Mouse (Mus musculus) CH12F3 (cell line): Measurements from ENCODE around the gene Abcg4.

Source experiments
- in situ Hi-C: fragments of 300-500 bp; cut with MboI; formaldehyde crosslinking; loops from 2 replicates; pipeline ENCODE4 v1.14.3; 2020; ENCODE audit warnings: low sequenced_read_pairs

Gene Abcg4

DNA sequence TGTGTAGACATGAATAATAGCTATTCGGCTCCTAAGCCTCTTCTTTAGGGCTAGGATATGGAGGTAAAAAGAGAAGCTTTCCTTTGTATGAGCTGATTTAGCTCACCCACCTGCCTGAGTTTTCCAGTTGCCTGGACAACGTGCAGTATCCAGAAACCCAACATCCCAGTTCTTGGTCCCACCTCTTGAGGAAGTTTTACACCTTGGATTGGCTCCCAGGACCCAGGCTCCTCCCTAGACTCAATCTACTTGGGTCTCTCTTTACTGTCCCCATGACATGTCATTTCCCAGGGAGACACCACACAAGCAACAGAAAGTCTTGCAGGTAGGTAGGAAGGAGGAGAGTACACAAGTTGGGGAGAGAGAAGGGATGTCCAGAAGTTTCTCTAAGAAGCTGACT is 48.0 kb downstream of the Abcg4 start, which contains the start of gene Ccdc153:
Ccdc153 (plus strand) TSS at position 278 of the 400 bp plus-strand sequence.
- in situ Hi-C loops = no loop called here

- in situ Hi-C loops = no loop called here
Observed at GRCm38 (mm10) chr9:44239447-44239846, 49.0 kb downstream of the Abcg4 start.

DNA sequence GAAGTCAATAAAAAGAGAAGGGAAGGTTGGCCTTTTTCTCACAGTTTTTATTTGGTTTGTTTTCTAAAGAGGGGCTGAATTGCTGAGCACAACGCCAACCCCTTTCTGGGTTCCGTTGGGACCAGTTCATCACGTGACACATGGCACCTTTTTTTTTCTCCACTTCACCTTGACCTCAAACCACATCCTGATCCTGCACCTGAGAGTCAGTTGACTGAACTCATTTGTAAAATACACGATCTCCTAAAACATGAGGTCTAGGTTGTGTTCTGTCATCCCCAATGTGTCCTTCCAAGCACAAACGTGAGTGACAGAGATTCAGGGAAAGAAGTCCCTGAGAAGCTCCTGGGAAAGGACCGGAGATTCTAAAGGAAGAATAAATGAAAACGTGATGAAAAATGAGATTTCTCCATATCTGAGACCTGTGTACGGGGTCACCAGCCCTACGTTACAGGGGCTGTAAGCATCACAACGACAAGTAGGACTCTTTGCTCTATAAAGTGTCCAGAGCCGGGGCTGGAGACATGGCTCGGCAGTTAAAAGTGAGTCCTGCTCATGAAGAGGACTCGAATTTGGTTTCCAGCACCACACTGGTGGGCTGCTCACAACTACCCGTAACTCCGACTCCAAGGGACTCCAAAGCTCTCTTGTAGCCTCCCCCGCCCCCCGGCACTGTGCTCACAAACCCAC is 49.8 kb downstream of the Abcg4 start:
- in situ Hi-C loops = no loop called here

- in situ Hi-C loops = no loop called here
Observed at GRCm38 (mm10) chr9:44237128-44237527, 51.3 kb downstream of the Abcg4 start.

DNA sequence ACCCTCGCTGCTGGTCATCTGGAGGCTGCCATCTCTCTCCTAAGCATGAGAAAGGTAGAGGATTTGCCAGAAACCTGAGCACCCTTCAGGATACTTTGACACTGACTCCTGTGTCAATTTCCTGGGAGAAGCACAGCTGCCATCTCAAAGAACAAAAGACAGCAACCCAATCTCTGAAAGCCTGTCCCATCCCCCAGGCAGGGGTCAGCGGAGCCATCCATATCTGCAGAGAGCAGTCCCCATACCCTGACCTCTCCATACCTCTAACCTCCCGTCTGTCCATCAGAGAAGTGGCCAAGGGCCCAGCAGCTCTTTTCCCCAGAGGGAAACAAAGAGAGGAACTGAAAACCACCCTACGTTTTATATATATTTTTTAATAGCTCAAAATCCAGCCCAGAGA is 51.8 kb downstream of the Abcg4 start:
- in situ Hi-C loops = no loop called here

DNA sequence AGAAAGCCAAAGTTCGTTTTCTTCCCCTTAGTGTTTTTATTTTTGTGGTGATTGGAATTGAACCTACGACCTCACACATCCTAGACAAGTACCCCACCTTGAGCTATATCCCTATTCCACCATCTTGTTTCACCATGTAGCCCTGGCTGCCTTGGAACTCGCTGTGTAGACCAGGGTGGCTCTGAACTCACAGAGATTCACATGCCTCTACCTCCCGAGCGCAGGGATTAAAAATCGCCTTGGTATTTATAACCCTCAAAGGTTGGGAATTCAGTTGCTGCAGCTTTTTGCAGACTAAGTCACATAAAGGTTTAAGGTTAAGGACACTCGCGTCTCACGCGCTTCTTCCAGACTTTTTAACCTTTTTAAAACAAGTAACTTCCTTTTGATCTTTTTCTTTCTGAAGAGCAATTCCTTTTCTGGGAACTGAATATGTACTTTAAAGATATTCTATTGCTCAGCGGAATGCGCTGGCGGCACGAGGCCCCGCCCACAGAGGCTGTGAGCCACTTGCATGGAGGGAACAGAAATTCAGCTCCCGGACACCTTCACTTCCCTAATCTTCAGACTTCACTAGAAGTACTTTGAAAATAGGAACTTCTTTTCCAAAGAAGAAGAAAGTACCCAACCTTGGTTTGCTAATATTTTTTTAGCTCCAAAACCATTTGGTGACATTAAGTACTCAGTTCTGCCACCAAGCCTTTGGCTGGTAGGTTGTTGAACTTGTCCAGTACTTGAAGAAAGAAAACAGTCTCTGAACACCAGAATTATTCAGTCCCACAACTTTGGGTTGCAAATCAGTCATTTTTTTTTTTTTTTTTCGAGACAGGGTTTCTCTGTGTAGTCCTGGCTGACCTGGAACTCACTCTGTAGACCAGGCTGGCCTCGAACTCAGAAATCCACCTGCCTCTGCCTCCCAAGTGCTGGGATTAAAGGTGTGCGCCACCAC is 53.7 kb downstream of the Abcg4 start:
- in situ Hi-C loops = no loop called here

- in situ Hi-C loops = no loop called here
Observed at GRCm38 (mm10) chr9:44233802-44234478, 54.5 kb downstream of the Abcg4 start, which contains the start of gene Cbl. TSS of gene Cbl (minus strand) at chr9:44234049.

DNA sequence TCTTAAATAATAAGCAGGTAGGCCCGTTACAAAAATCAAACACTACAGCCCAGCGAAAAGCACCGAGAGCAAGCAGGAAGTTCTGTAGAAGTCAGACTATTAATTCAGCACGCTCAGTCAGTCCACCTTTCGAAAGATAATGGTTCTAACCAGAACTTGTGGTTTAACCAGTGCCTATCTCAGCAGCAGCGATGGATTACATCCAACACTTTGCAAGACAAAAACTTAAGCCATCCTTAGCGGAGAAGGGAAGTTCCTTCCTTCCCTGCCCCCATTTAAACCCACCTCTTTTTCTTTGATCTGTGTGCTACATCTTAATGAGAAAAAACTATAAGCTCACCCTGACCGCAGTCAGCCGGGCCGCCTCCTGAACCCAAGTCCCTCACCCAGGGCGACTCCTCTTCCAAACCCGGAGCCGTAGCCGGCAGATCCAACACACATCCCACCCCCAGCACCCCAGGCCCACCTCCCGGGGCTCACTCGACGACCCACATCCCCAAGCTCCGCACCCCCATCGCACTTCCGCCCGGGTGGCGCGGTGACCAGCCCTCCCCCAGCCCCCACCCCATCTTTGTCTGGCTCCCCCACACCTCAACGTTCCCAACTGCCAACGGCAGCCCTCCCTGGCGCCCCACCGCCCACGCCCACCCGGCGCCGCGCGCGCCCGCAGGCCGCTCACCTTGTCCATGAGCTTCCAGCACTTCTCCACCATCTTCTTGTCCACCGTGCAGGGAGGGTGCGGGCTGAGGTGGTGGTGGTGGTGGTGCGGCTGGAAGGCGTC is 55.2 kb downstream of the Abcg4 start:
- in situ Hi-C loops = no loop called here

GRCm38 (mm10) chr9:44231609-44232008 is 56.8 kb downstream of the Abcg4 start:
- in situ Hi-C loops = no loop called here

DNA sequence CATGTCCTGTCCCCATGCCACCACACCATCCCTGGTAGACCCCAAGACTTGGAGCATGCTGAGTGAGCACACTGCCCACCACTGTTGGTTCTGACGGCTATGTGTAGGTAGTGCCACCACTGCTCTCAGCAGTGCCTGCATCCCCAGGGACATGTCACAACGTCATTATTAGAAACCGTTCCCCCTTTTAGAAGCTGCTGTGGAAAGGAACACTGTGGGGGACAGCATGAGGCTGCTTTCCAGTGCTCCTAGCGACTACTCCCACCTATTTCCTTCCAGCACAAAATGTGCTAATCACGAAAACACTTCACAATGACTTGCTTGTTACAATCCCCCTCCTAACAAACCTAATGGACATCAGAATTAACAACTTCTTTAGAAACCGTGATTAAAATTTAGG is 62.4 kb downstream of the Abcg4 start:
- in situ Hi-C loops = no loop called here
